Mouse (Mus musculus): ENCODE data around the gene Ptgir.
"Not testable (repeated sequence)": the region's sequence is repeated elsewhere in the genome, so short reads cannot be mapped to it uniquely, and the experiment has no call there.

The Ptgir gene

GRCm38 (mm10) chr7:16940292-16940691 lies 34.0 kb downstream of the Ptgir start:
- peak; percentile 94 for DNase-seq (ENCODE audit: low read depth, low spot score)

- DNase-seq (ENCODE audit: low read depth, low spot score): no peak
Observed at GRCm38 (mm10) chr7:16942861-16943260, 36.6 kb downstream of the Ptgir start.

- no peak for DNase-seq (ENCODE audit: low read depth, low spot score)
Observed at GRCm38 (mm10) chr7:16944061-16944807, 37.9 kb downstream of the Ptgir start, which contains the start of gene Pnmal2. Gene Pnmal2 (plus strand): TSS chr7:16944682.

GRCm38 (mm10) chr7:16944808-16945315 lies 38.6 kb downstream of the Ptgir start:
- no peak for DNase-seq (ENCODE audit: low read depth, low spot score)

GRCm38 (mm10) chr7:16945419-16945818 lies 39.1 kb downstream of the Ptgir start:
- DNase-seq (ENCODE audit: low read depth, low spot score): no peak

- no peak for DNase-seq (ENCODE audit: low read depth, low spot score)
Observed at GRCm38 (mm10) chr7:16946441-16947348, 40.4 kb downstream of the Ptgir start.

GRCm38 (mm10) chr7:16947349-16947895 lies 41.1 kb downstream of the Ptgir start:
- no peak for DNase-seq (ENCODE audit: low read depth, low spot score)

- DNase-seq (ENCODE audit: low read depth, low spot score): no peak
Observed at GRCm38 (mm10) chr7:16947959-16948361, 41.7 kb downstream of the Ptgir start.

- no peak for DNase-seq (ENCODE audit: low read depth, low spot score)
Observed at GRCm38 (mm10) chr7:16948923-16949458, 42.7 kb downstream of the Ptgir start.

- peak; percentile 73 for DNase-seq (ENCODE audit: low read depth, low spot score)
Observed at GRCm38 (mm10) chr7:16949908-16950841, 43.9 kb downstream of the Ptgir start.

- DNase-seq (ENCODE audit: low read depth, low spot score): peak; percentile 62
Observed at GRCm38 (mm10) chr7:16950861-16951635, 44.8 kb downstream of the Ptgir start.

GRCm38 (mm10) chr7:16953776-16954175 lies 47.5 kb downstream of the Ptgir start:
- DNase-seq (ENCODE audit: low read depth, low spot score): not testable (repeated sequence)

GRCm38 (mm10) chr7:16955712-16956111 lies 49.4 kb downstream of the Ptgir start:
- DNase-seq (ENCODE audit: low read depth, low spot score): no peak

- DNase-seq (ENCODE audit: low read depth, low spot score): peak; percentile 93
Observed at GRCm38 (mm10) chr7:16956410-16957265, 50.3 kb downstream of the Ptgir start.

- peak; percentile 97 for DNase-seq (ENCODE audit: low read depth, low spot score)
Observed at GRCm38 (mm10) chr7:16959539-16960187, 53.4 kb downstream of the Ptgir start, which contains the start of gene Pnmal1. Gene Pnmal1 (plus strand): TSS chr7:16959679.

Data from telencephalon, adult 2 months (tissue).